ENCODE assay signal across 14 mouse cellular contexts in the genomic region with DNA sequence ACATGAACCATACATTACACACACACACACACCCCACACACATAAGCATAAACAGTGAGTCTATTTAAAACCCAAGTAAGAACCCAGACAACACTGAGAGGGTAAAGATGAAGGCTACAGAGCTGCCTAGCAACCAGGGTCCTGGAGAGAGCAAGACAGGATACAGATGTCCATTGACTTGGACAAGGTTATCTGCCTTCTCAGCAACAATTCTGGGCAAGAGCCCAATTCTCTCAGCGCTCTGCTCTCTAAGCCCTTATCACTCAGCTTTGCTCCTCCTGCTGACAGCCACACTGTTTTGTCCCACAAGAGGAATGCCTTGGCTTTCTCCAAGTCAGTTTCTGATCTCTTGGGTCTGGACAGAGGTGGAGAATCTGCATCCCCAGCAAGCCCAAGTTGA. TPM values are rescaled to one million over a fixed set of nuclear protein-coding genes. Genes with fewer than 3 reads are reported as not detected.
DNase-seq lines count a peak whose midpoint lies in the region; ATAC-seq and TF ChIP-seq lines count a peak whose summit lies in the region.
"Had no signal": no experiment of that assay in that cellular context is flagged by ENCODE, and none has a peak within 500 bp of the region (broad histone marks: within the 10 kb centered on the region; RNA-seq: fewer than 3 reads in every experiment).

No protein-coding gene starts in this region.

- no peaks in the 10 kb centered on the region; the same call in 1 of the 2 replicates for H3K4me1 ChIP-seq in liver, embryonic 11.5 days (replicated peaks; ENCODE audit: control insufficient read depth, insufficient read depth, low read length)
- peaks cover 11% of the 10 kb centered on the region for H3K4me1 ChIP-seq in heart, postnatal 0 days (ENCODE audit: control insufficient read depth, insufficient read depth)
- no peaks in the 10 kb centered on the region for H3K4me1 ChIP-seq in liver, embryonic 16.5 days (ENCODE audit: control insufficient read depth, low read depth, low read length)
- H3K4me1 ChIP-seq: embryonic facial prominence, embryonic 15.5 days; limb, embryonic 13.5 days had no signal

- no peak for DNase-seq in liver, embryonic 11.5 days (ENCODE audit: low spot score)
- DNase-seq in liver (no peak), adipocyte (ENCODE audit: low spot score) (peak; percentile 38)
- DNase-seq in heart, postnatal 0 days (ENCODE audit: low spot score) = peak; percentile 92
- no peak for DNase-seq in gastrocnemius, postnatal 14 days
- DNase-seq in embryo, embryonic 11 days = no peak
- DNase-seq: right cerebral cortex, postnatal 25 days; thymus, postnatal 25 days had no signal

- TF ChIP-seq EP300 in heart, postnatal 0 days (IDR thresholded peaks at IDR 0.05; ENCODE audit: low read depth) = 0 out of 2 replicates have a peak, but pooled peaks have one; percentile 35

- no peak overlapping the region for H3K4me2 ChIP-seq in liver, embryonic 11.5 days
- H3K4me2 ChIP-seq in heart, postnatal 0 days (ENCODE audit: low read depth, low read length) = no peak overlapping the region
- H3K4me2 ChIP-seq in liver, embryonic 16.5 days (ENCODE audit: low read depth, low read length) = no peak overlapping the region
- H3K4me2 ChIP-seq: embryonic facial prominence, embryonic 15.5 days; limb, embryonic 13.5 days had no signal

- H3K36me3 ChIP-seq in liver, embryonic 11.5 days (ENCODE audit: control insufficient read depth, insufficient read depth, low read length) = no peaks in the 10 kb centered on the region
- no peaks in the 10 kb centered on the region for H3K36me3 ChIP-seq in heart, postnatal 0 days (replicated peaks; ENCODE audit: control insufficient read depth, insufficient read depth, low read length)
- H3K36me3 ChIP-seq in liver, embryonic 16.5 days (ENCODE audit: control insufficient read depth, insufficient read depth) = no peaks in the 10 kb centered on the region
- H3K36me3 ChIP-seq: embryonic facial prominence, embryonic 15.5 days; G1E; limb, embryonic 13.5 days had no signal

- no peak overlapping the region for H3K9ac ChIP-seq in liver, embryonic 11.5 days (ENCODE audit: low read depth, low read length)
- no peak overlapping the region for H3K9ac ChIP-seq in heart, postnatal 0 days (replicated peaks; ENCODE audit: low read depth, low read length)
- no peak overlapping the region for H3K9ac ChIP-seq in liver, embryonic 16.5 days (ENCODE audit: low read depth, low read length)
- H3K9ac ChIP-seq: embryonic facial prominence, embryonic 15.5 days; limb, embryonic 13.5 days had no signal

- H3K27me3 ChIP-seq in liver, embryonic 11.5 days (replicated peaks; ENCODE audit: control insufficient read depth, insufficient read depth, low read length) = no peaks in the 10 kb centered on the region
- no peaks in the 10 kb centered on the region for H3K27me3 ChIP-seq in heart, postnatal 0 days (ENCODE audit: control insufficient read depth, insufficient read depth, low read length)
- H3K27me3 ChIP-seq in liver, embryonic 16.5 days (ENCODE audit: control insufficient read depth, insufficient read depth, low read depth, low read length) = no peaks in the 10 kb centered on the region

- intact Hi-C loops in gastrocnemius, postnatal 14 days (cut with DNase I; ENCODE audit: low total_unique reads) = no loop called here

- H3K4me3 ChIP-seq in liver, embryonic 11.5 days (ENCODE audit: low read depth, low read length) = no peak overlapping the region
- H3K4me3 ChIP-seq in heart, postnatal 0 days (ENCODE audit: low read depth, low read length) = no peak overlapping the region
- H3K4me3 ChIP-seq in liver, embryonic 16.5 days (ENCODE audit: low read depth, low read length) = no peak overlapping the region
- H3K4me3 ChIP-seq: embryonic facial prominence, embryonic 15.5 days; limb, embryonic 13.5 days; myocyte had no signal

- TF ChIP-seq CTCF in heart, postnatal 0 days (IDR thresholded peaks at IDR 0.05; ENCODE audit: low read depth) = no peak

- 52% methylated on average over 1 of the region's 1 CpGs for WGBS in liver, embryonic 11.5 days
- WGBS in heart, postnatal 0 days = 0% methylated on average over 1 of the region's 1 CpGs
- 31% methylated on average over 1 of the region's 1 CpGs for WGBS in liver, embryonic 16.5 days (ENCODE audit: insufficient replicate concordance)

- ATAC-seq in liver, embryonic 11.5 days (replicated peaks; ENCODE audit: low FRiP score) = peak; percentile 63
- peak; percentile 96 for ATAC-seq in heart, postnatal 0 days (ENCODE audit: insufficient read depth, low read depth)
- peak; percentile 61 for ATAC-seq in liver, embryonic 16.5 days (ENCODE audit: low read depth)
- ATAC-seq: inflammation-experienced regulatory T-cells, adult 6 months had no signal

- no peak overlapping the region for H3K27ac ChIP-seq in liver, embryonic 11.5 days (ENCODE audit: low read depth, low read length)
- H3K27ac ChIP-seq in heart, postnatal 0 days (ENCODE audit: low read depth) = no peak overlapping the region
- no peak overlapping the region for H3K27ac ChIP-seq in liver, embryonic 16.5 days (ENCODE audit: low read length)
- H3K27ac ChIP-seq: embryonic facial prominence, embryonic 15.5 days; limb, embryonic 13.5 days had no signal

- no peaks in the 10 kb centered on the region for H3K9me3 ChIP-seq in liver, embryonic 11.5 days (ENCODE audit: control insufficient read depth, low read length)
- no peaks in the 10 kb centered on the region for H3K9me3 ChIP-seq in heart, postnatal 0 days (replicated peaks; ENCODE audit: control insufficient read depth, low read length)
- no peaks in the 10 kb centered on the region for H3K9me3 ChIP-seq in liver, embryonic 16.5 days (replicated peaks; ENCODE audit: control insufficient read depth, low read length)
- H3K9me3 ChIP-seq: embryonic facial prominence, embryonic 15.5 days; G1E; limb, embryonic 13.5 days had no signal

RNA-seq across cellular contexts. Expression of a gene that starts 9.7 kb away (rescaled TPM):
- 73.1 and 78.7 TPM in 2 replicates for polyA plus RNA-seq in liver, embryonic 11.5 days (2014; fragmentation: Nextera tagmentation; extraction: Ambion mirVana)
- total RNA-seq in heart, postnatal 0 days (2014; rRNA removed; ENCODE audit: low replicate concordance) = 34.0 and 49.7 TPM in 2 replicates
- polyA plus RNA-seq in heart, postnatal 0 days (2015; fragmentation: Nextera tagmentation; extraction: Ambion mirVana) = 45.1 and 45.9 TPM in 2 replicates
- 41.3 and 42.1 TPM in 2 replicates for polyA plus RNA-seq in liver, embryonic 16.5 days (2015; fragmentation: Nextera tagmentation; extraction: Ambion mirVana)
- total RNA-seq in gastrocnemius, postnatal 14 days (2021) = 10 to 100 TPM; 30.8 to 32.9 TPM

RNA-seq across cellular contexts. Expression of a gene that starts 27.8 kb away (rescaled TPM):
- 1.2 and 1.3 TPM in 2 replicates for polyA plus RNA-seq in liver, embryonic 11.5 days (2014; fragmentation: Nextera tagmentation; extraction: Ambion mirVana)
- not detected in 2 replicates for total RNA-seq in heart, postnatal 0 days (2014; rRNA removed; ENCODE audit: low replicate concordance)
- polyA plus RNA-seq in heart, postnatal 0 days (2015; fragmentation: Nextera tagmentation; extraction: Ambion mirVana) = 0.25 and 0.40 TPM in 2 replicates
- 0.54 and 0.58 TPM in 2 replicates for polyA plus RNA-seq in liver, embryonic 16.5 days (2015; fragmentation: Nextera tagmentation; extraction: Ambion mirVana)
- total RNA-seq in gastrocnemius, postnatal 14 days (2021) = not detected
- polyA plus RNA-seq: G1E had no signal

RNA-seq across cellular contexts. Expression of a gene that starts 37.0 kb away (rescaled TPM):
- 1.1 and 1.5 TPM in 2 replicates for polyA plus RNA-seq in liver, embryonic 11.5 days (2014; fragmentation: Nextera tagmentation; extraction: Ambion mirVana)
- 0.19 and 1.1 TPM in 2 replicates for total RNA-seq in heart, postnatal 0 days (2014; rRNA removed; ENCODE audit: low replicate concordance)
- polyA plus RNA-seq in heart, postnatal 0 days (2015; fragmentation: Nextera tagmentation; extraction: Ambion mirVana) = 0.16 and 0.20 TPM in 2 replicates
- 0.56 and 0.77 TPM in 2 replicates for polyA plus RNA-seq in liver, embryonic 16.5 days (2015; fragmentation: Nextera tagmentation; extraction: Ambion mirVana)
- total RNA-seq in gastrocnemius, postnatal 14 days (2021) = under 1 TPM; 0.18 to 0.55 TPM

RNA-seq across cellular contexts. Expression of a gene that starts 41.7 kb away (rescaled TPM):
- 0.43 and 0.74 TPM in 2 replicates for polyA plus RNA-seq in liver, embryonic 11.5 days (2014; fragmentation: Nextera tagmentation; extraction: Ambion mirVana)
- total RNA-seq in heart, postnatal 0 days (2014; rRNA removed; ENCODE audit: low replicate concordance) = 0.54 TPM in 1 of 2 replicates, not detected in the other
- not detected in 2 replicates for polyA plus RNA-seq in heart, postnatal 0 days (2015; fragmentation: Nextera tagmentation; extraction: Ambion mirVana)
- polyA plus RNA-seq in liver, embryonic 16.5 days (2015; fragmentation: Nextera tagmentation; extraction: Ambion mirVana) = 0.13 and 0.18 TPM in 2 replicates
- total RNA-seq in gastrocnemius, postnatal 14 days (2021) = under 1 TPM in 1 of 2 experiments, not detected in 1; 0.58 TPM
- total RNA-seq: G1E had no signal
- polyA plus RNA-seq: G1E had no signal

Comparison
In these comparisons a context has a peak if more than half of its experiments do, and no peak if none do; other contexts are left out.
1. DNase-seq: peak in adipocyte (single experiment) and heart, postnatal 0 days (single experiment); none in liver, embryonic 11.5 days (single experiment), liver (single experiment), gastrocnemius, postnatal 14 days (single experiment) and embryo, embryonic 11 days (single experiment).
2. Peak in every context shown above with its lines, with median percentiles within 50 percentile points of each other: ATAC-seq.